ENCODE assay signal across 8 mouse cellular contexts in the genomic region with DNA sequence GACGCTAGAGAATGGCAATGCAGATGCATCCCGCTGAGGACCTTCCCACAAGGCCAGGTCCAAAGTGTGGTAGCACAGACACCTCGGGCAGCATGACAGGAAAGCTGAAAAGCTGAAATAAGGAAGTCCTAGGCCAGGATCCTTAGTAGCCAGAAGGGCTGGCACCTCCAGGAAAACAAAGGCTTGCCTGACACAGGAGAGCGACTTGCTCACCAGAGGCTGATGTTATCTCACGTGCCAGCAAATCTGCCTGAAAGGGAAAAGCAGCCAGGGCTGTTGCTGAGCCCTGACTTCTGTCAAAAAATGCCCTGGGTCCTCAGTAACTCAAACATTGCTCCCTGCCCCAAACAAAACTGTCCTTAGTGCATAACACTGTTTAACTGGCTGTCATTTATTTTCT.
A peak's percentile ranks its signal among the peaks of the same experiment; 100 is the strongest.
DNase-seq lines count a peak whose midpoint lies in the region; ATAC-seq and TF ChIP-seq lines count a peak whose summit lies in the region.

No protein-coding gene starts in this region.

- ATAC-seq in lung, embryonic 15.5 days (ENCODE audit: borderline replicate concordance, extremely low read depth, low FRiP score, low TSS enrichment), result no peak
- ATAC-seq in forebrain, embryonic 13.5 days, result no peak
- ATAC-seq in intestine, postnatal 0 days, result no peak
- no peak for ATAC-seq in neural tube, embryonic 14.5 days (ENCODE audit: low read depth)

- no peak for DNase-seq in lung, adult 18-20 months
- DNase-seq in layer of hippocampus, postnatal 14 days (ENCODE audit: low spot score in 2 of 2), result no peak
- DNase-seq in thymus, postnatal 0 days (ENCODE audit: low spot score), result no peak
- no peak for DNase-seq in right cerebral cortex, postnatal 10 days (ENCODE audit: low spot score in 2 of 2)

- 37% methylated on average over 5 of the region's 5 CpGs for WGBS in lung, embryonic 15.5 days
- WGBS in forebrain, embryonic 13.5 days, result 29% methylated on average over 5 of the region's 5 CpGs
- WGBS in intestine, postnatal 0 days, result 31% methylated on average over 5 of the region's 5 CpGs
- WGBS in neural tube, embryonic 14.5 days, result 22% methylated on average over 5 of the region's 5 CpGs

- H3K4me2 ChIP-seq in lung, embryonic 15.5 days, result peak overlapping the region; percentile 89
- H3K4me2 ChIP-seq in forebrain, embryonic 13.5 days, result peak overlapping the region; percentile 86
- peak overlapping the region; percentile 93 for H3K4me2 ChIP-seq in intestine, postnatal 0 days (replicated peaks; ENCODE audit: low read depth)
- H3K4me2 ChIP-seq in neural tube, embryonic 14.5 days (ENCODE audit: low read depth, low read length), result peak overlapping the region; percentile 80

- no peak overlapping the region for H3K27ac ChIP-seq in lung, embryonic 15.5 days
- H3K27ac ChIP-seq in forebrain, embryonic 13.5 days, result peak overlapping the region; percentile 82; the same call in 1 of the 2 replicates
- no peak overlapping the region for H3K27ac ChIP-seq in intestine, postnatal 0 days (ENCODE audit: low read depth, low read length)
- peak overlapping the region; percentile 74 for H3K27ac ChIP-seq in neural tube, embryonic 14.5 days (ENCODE audit: low read depth, low read length)

- TF ChIP-seq CTCF in intestine, postnatal 0 days (IDR thresholded peaks at IDR 0.05; ENCODE audit: low read depth), result no peak

- no peaks in the 10 kb centered on the region for H3K27me3 ChIP-seq in lung, embryonic 15.5 days
- H3K27me3 ChIP-seq in forebrain, embryonic 13.5 days, result peaks cover 12% of the 10 kb centered on the region; the same call in 1 of the 2 replicates
- no peaks in the 10 kb centered on the region for H3K27me3 ChIP-seq in intestine, postnatal 0 days (replicated peaks; ENCODE audit: control insufficient read depth, insufficient read depth, low read length)
- H3K27me3 ChIP-seq in neural tube, embryonic 14.5 days (ENCODE audit: control insufficient read depth, insufficient read depth, low read length), result no peaks in the 10 kb centered on the region

- H3K36me3 ChIP-seq in lung, embryonic 15.5 days, result no peaks in the 10 kb centered on the region
- no peaks in the 10 kb centered on the region for H3K36me3 ChIP-seq in forebrain, embryonic 13.5 days (ENCODE audit: poor library complexity, severe bottlenecking)
- no peaks in the 10 kb centered on the region for H3K36me3 ChIP-seq in intestine, postnatal 0 days (ENCODE audit: control insufficient read depth, insufficient read depth)
- no peaks in the 10 kb centered on the region for H3K36me3 ChIP-seq in neural tube, embryonic 14.5 days (ENCODE audit: control insufficient read depth, insufficient read depth, low read length)

- peak overlapping the region; percentile 65 for H3K4me3 ChIP-seq in lung, embryonic 15.5 days
- peak overlapping the region; percentile 72 for H3K4me3 ChIP-seq in forebrain, embryonic 13.5 days
- H3K4me3 ChIP-seq in intestine, postnatal 0 days (ENCODE audit: low read depth, low read length), result peak overlapping the region; percentile 78; the same call in 1 of the 2 replicates
- H3K4me3 ChIP-seq in neural tube, embryonic 14.5 days (ENCODE audit: low read depth, low read length), result peak overlapping the region; percentile 63

- no peaks in the 10 kb centered on the region for H3K9me3 ChIP-seq in lung, embryonic 15.5 days
- no peaks in the 10 kb centered on the region for H3K9me3 ChIP-seq in forebrain, embryonic 13.5 days (replicated peaks)
- H3K9me3 ChIP-seq in intestine, postnatal 0 days (ENCODE audit: control insufficient read depth), result no peaks in the 10 kb centered on the region
- no peaks in the 10 kb centered on the region for H3K9me3 ChIP-seq in neural tube, embryonic 14.5 days (ENCODE audit: control insufficient read depth, low read length)

- H3K9ac ChIP-seq in lung, embryonic 15.5 days, result no peak overlapping the region
- peak overlapping the region; percentile 88 for H3K9ac ChIP-seq in forebrain, embryonic 13.5 days
- H3K9ac ChIP-seq in intestine, postnatal 0 days (ENCODE audit: low read depth, low read length), result no peak overlapping the region
- H3K9ac ChIP-seq in neural tube, embryonic 14.5 days (replicated peaks; ENCODE audit: low read depth, low read length), result peak overlapping the region; percentile 57; the same call in 1 of the 2 replicates

- H3K4me1 ChIP-seq in lung, embryonic 15.5 days, result peaks cover 17% of the 10 kb centered on the region
- H3K4me1 ChIP-seq in forebrain, embryonic 13.5 days, result peaks cover 53% of the 10 kb centered on the region
- peaks cover 6% of the 10 kb centered on the region; the same call in 1 of the 2 replicates for H3K4me1 ChIP-seq in intestine, postnatal 0 days (replicated peaks; ENCODE audit: control insufficient read depth, insufficient read depth, low read length)
- peaks cover 30% of the 10 kb centered on the region for H3K4me1 ChIP-seq in neural tube, embryonic 14.5 days (ENCODE audit: control insufficient read depth, insufficient read depth, low read length)

Comparison
In these comparisons a context has a peak if more than half of its experiments do, and no peak if none do; other contexts are left out.
1. H3K27ac ChIP-seq: peak in forebrain, embryonic 13.5 days (single experiment) and neural tube, embryonic 14.5 days (single experiment); none in lung, embryonic 15.5 days (single experiment) and intestine, postnatal 0 days (single experiment).
2. H3K9ac ChIP-seq: peak in forebrain, embryonic 13.5 days (single experiment) and neural tube, embryonic 14.5 days (single experiment); none in lung, embryonic 15.5 days (single experiment) and intestine, postnatal 0 days (single experiment).
3. Peak in every context shown above with its lines, with median percentiles within 50 percentile points of each other: H3K4me2 ChIP-seq and H3K4me3 ChIP-seq.